Mouse (Mus musculus): ENCODE results near the gene Tbcel. TPM values are rescaled to one million over a fixed set of nuclear protein-coding genes. Genes with fewer than 3 reads are reported as not detected.

Gene Tbcel
- polyA plus RNA-seq, 1 experiment from 2014 or later: 3.9 TPM

- Histone ChIP-seq H3K9me3 (replicated peaks; ENCODE audit: control insufficient read depth, low read length, poor library complexity, severe bottlenecking) (no peaks in the 10 kb centered on the region), H3K27ac (ENCODE audit: low read length) (no peak overlapping the region), H3K4me2 (ENCODE audit: low read length) (no peak overlapping the region), H3K4me1 (ENCODE audit: control insufficient read depth, insufficient read depth, low read length) (no peaks in the 10 kb centered on the region), H3K36me3 (ENCODE audit: control insufficient read depth, insufficient read depth, low read length) (peaks cover 34% of the 10 kb centered on the region), H3K4me3 (ENCODE audit: low read depth, low read length) (no peak overlapping the region), H3K9ac (ENCODE audit: low read depth, low read length) (no peak overlapping the region), H3K27me3 (ENCODE audit: control insufficient read depth, insufficient read depth, low read depth, low read length) (no peaks in the 10 kb centered on the region)
- ATAC-seq: no peak
- WGBS: 97% methylated on average over 2 of the region's 2 CpGs
Measured at GRCm38 (mm10) chr9:42441234-42441633, 66.4 kb downstream of the Tbcel start.

GRCm38 (mm10) chr9:42439446-42439845, 68.2 kb downstream of the Tbcel start:
- Histone ChIP-seq H3K9ac (ENCODE audit: low read depth, low read length) (no peak overlapping the region), H3K4me1 (ENCODE audit: control insufficient read depth, insufficient read depth, low read length) (no peaks in the 10 kb centered on the region), H3K4me2 (ENCODE audit: low read length) (no peak overlapping the region), H3K4me3 (ENCODE audit: low read depth, low read length) (no peak overlapping the region), H3K27ac (ENCODE audit: low read length) (no peak overlapping the region), H3K36me3 (ENCODE audit: control insufficient read depth, insufficient read depth, low read length) (peaks cover 31% of the 10 kb centered on the region), H3K27me3 (ENCODE audit: control insufficient read depth, insufficient read depth, low read depth, low read length) (no peaks in the 10 kb centered on the region), H3K9me3 (replicated peaks; ENCODE audit: control insufficient read depth, low read length, poor library complexity, severe bottlenecking) (no peaks in the 10 kb centered on the region)
- ATAC-seq: no peak
- 32% methylated on average over 4 of the region's 4 CpGs for WGBS

GRCm38 (mm10) chr9:42432155-42432554, 75.5 kb downstream of the Tbcel start:
- Histone ChIP-seq H3K4me1 (ENCODE audit: control insufficient read depth, insufficient read depth, low read length) (no peaks in the 10 kb centered on the region), H3K27me3 (ENCODE audit: control insufficient read depth, insufficient read depth, low read depth, low read length) (no peaks in the 10 kb centered on the region), H3K36me3 (ENCODE audit: control insufficient read depth, insufficient read depth, low read length) (peaks cover 11% of the 10 kb centered on the region; the same call in 1 of the 2 replicates), H3K9me3 (replicated peaks; ENCODE audit: control insufficient read depth, low read length, poor library complexity, severe bottlenecking) (no peaks in the 10 kb centered on the region), H3K4me2 (ENCODE audit: low read length) (no peak overlapping the region), H3K9ac (ENCODE audit: low read depth, low read length) (no peak overlapping the region), H3K4me3 (ENCODE audit: low read depth, low read length) (no peak overlapping the region), H3K27ac (ENCODE audit: low read length) (no peak overlapping the region)
- ATAC-seq: no peak
- 95% methylated on average over 2 of the region's 2 CpGs for WGBS

- ATAC-seq: no peak
- no peak overlapping the region for H3K4me3 ChIP-seq (ENCODE audit: low read depth, low read length)
- 87% methylated on average over 2 of the region's 2 CpGs for WGBS
- no peaks in the 10 kb centered on the region for H3K27me3 ChIP-seq (ENCODE audit: control insufficient read depth, insufficient read depth, low read depth, low read length)
- H3K9ac ChIP-seq (ENCODE audit: low read depth, low read length): no peak overlapping the region
- H3K36me3 ChIP-seq (ENCODE audit: control insufficient read depth, insufficient read depth, low read length): 0 out of 2 replicates have a peak, but pooled peaks cover 6% of the 10 kb centered on the region
- H3K4me2 ChIP-seq (ENCODE audit: low read length): no peak overlapping the region
- H3K4me1 ChIP-seq (ENCODE audit: control insufficient read depth, insufficient read depth, low read length): no peaks in the 10 kb centered on the region
- H3K27ac ChIP-seq (ENCODE audit: low read length): no peak overlapping the region
- H3K9me3 ChIP-seq (replicated peaks; ENCODE audit: control insufficient read depth, low read length, poor library complexity, severe bottlenecking): no peaks in the 10 kb centered on the region
Measured at GRCm38 (mm10) chr9:42431606-42432005, 76.0 kb downstream of the Tbcel start.

- WGBS: 83% methylated on average over 12 of the region's 12 CpGs
- no peak overlapping the region for H3K27ac ChIP-seq (ENCODE audit: low read length)
- no peak overlapping the region for H3K4me3 ChIP-seq (ENCODE audit: low read depth, low read length)
- no peak overlapping the region for H3K4me2 ChIP-seq (ENCODE audit: low read length)
- H3K36me3 ChIP-seq (ENCODE audit: control insufficient read depth, insufficient read depth, low read length): no peaks in the 10 kb centered on the region
- ATAC-seq: no peak
- H3K9ac ChIP-seq (ENCODE audit: low read depth, low read length): no peak overlapping the region
- no peaks in the 10 kb centered on the region for H3K27me3 ChIP-seq (ENCODE audit: control insufficient read depth, insufficient read depth, low read depth, low read length)
- H3K4me1 ChIP-seq (ENCODE audit: control insufficient read depth, insufficient read depth, low read length): no peaks in the 10 kb centered on the region
- H3K9me3 ChIP-seq (replicated peaks; ENCODE audit: control insufficient read depth, low read length, poor library complexity, severe bottlenecking): no peaks in the 10 kb centered on the region
Measured at GRCm38 (mm10) chr9:42428060-42428924, 79.3 kb downstream of the Tbcel start.

- Histone ChIP-seq H3K4me3 (ENCODE audit: low read depth, low read length) (no peak overlapping the region), H3K27me3 (ENCODE audit: control insufficient read depth, insufficient read depth, low read depth, low read length) (no peaks in the 10 kb centered on the region), H3K4me2 (ENCODE audit: low read length) (no peak overlapping the region), H3K4me1 (ENCODE audit: control insufficient read depth, insufficient read depth, low read length) (no peaks in the 10 kb centered on the region), H3K36me3 (ENCODE audit: control insufficient read depth, insufficient read depth, low read length) (peaks cover 4% of the 10 kb centered on the region; the same call in 1 of the 2 replicates), H3K9me3 (replicated peaks; ENCODE audit: control insufficient read depth, low read length, poor library complexity, severe bottlenecking) (no peaks in the 10 kb centered on the region), H3K27ac (ENCODE audit: low read length) (no peak overlapping the region), H3K9ac (ENCODE audit: low read depth, low read length) (no peak overlapping the region)
- ATAC-seq: no peak
- 31% methylated on average over 10 of the region's 10 CpGs for WGBS
Measured at GRCm38 (mm10) chr9:42426661-42427358, 80.8 kb downstream of the Tbcel start.

GRCm38 (mm10) chr9:42423649-42424048, 84.0 kb downstream of the Tbcel start:
- Histone ChIP-seq H3K4me1 (ENCODE audit: control insufficient read depth, insufficient read depth, low read length) (no peaks in the 10 kb centered on the region), H3K36me3 (ENCODE audit: control insufficient read depth, insufficient read depth, low read length) (peaks cover 7% of the 10 kb centered on the region), H3K27me3 (ENCODE audit: control insufficient read depth, insufficient read depth, low read depth, low read length) (no peaks in the 10 kb centered on the region), H3K27ac (ENCODE audit: low read length) (no peak overlapping the region), H3K9me3 (replicated peaks; ENCODE audit: control insufficient read depth, low read length, poor library complexity, severe bottlenecking) (no peaks in the 10 kb centered on the region), H3K4me3 (ENCODE audit: low read depth, low read length) (no peak overlapping the region), H3K4me2 (ENCODE audit: low read length) (no peak overlapping the region), H3K9ac (ENCODE audit: low read depth, low read length) (no peak overlapping the region)
- ATAC-seq: no peak
- WGBS: 94% methylated on average over 2 of the region's 2 CpGs

GRCm38 (mm10) chr9:42419687-42420086, 87.9 kb downstream of the Tbcel start:
- H3K4me1 ChIP-seq (ENCODE audit: control insufficient read depth, insufficient read depth, low read length): no peaks in the 10 kb centered on the region
- H3K4me3 ChIP-seq (ENCODE audit: low read depth, low read length): no peak overlapping the region
- no peak for ATAC-seq
- peaks cover 10% of the 10 kb centered on the region for H3K36me3 ChIP-seq (ENCODE audit: control insufficient read depth, insufficient read depth, low read length)
- H3K4me2 ChIP-seq (ENCODE audit: low read length): no peak overlapping the region
- WGBS: 57% methylated on average over 2 of the region's 2 CpGs
- no peak overlapping the region for H3K27ac ChIP-seq (ENCODE audit: low read length)
- H3K9ac ChIP-seq (ENCODE audit: low read depth, low read length): no peak overlapping the region
- no peaks in the 10 kb centered on the region for H3K27me3 ChIP-seq (ENCODE audit: control insufficient read depth, insufficient read depth, low read depth, low read length)
- no peaks in the 10 kb centered on the region for H3K9me3 ChIP-seq (replicated peaks; ENCODE audit: control insufficient read depth, low read length, poor library complexity, severe bottlenecking)

DNA sequence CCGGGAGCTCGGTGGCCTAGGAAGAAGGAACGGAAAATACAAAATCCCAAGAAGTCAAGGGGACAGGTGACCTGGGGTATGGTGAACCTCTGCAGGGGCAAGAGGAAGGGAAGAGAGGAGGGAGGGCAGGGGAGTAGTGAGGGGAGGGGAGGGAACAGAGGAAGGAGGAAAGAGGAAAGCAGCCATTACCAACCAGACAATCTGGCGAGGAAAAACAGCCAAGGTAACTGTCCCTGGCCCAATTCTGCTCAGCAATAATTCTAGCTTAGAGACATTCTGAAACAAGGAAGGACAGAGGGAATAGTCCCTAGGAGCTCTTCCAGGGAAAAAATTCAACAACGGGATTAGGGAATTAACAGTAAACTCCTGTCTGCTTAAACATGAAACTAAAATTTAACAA, 88.8 kb downstream of the Tbcel start:
- no peak overlapping the region for H3K4me3 ChIP-seq (ENCODE audit: low read depth, low read length)

More for the DNA sequence above, 88.8 kb downstream of the Tbcel start:
- H3K9ac ChIP-seq (ENCODE audit: low read depth, low read length): no peak overlapping the region
- H3K27me3 ChIP-seq (ENCODE audit: control insufficient read depth, insufficient read depth, low read depth, low read length): no peaks in the 10 kb centered on the region
- no peak for ATAC-seq
- no peak overlapping the region for H3K27ac ChIP-seq (ENCODE audit: low read length)
- WGBS: 86% methylated on average over 5 of the region's 5 CpGs
- no peaks in the 10 kb centered on the region for H3K9me3 ChIP-seq (replicated peaks; ENCODE audit: control insufficient read depth, low read length, poor library complexity, severe bottlenecking)
- H3K4me1 ChIP-seq (ENCODE audit: control insufficient read depth, insufficient read depth, low read length): peaks cover 5% of the 10 kb centered on the region
- no peak overlapping the region for H3K4me2 ChIP-seq (ENCODE audit: low read length)
- H3K36me3 ChIP-seq (ENCODE audit: control insufficient read depth, insufficient read depth, low read length): peaks cover 10% of the 10 kb centered on the region

Measured in midbrain, embryonic 16.5 days (tissue).